Mouse (Mus musculus) stomach, embryonic 15.5 days (tissue): Measurements from ENCODE around the gene Aamdc. TPM values are rescaled to one million over a fixed set of nuclear protein-coding genes. Genes with fewer than 3 reads are reported as not detected.

Source experiments
- ATAC-seq: fragments of 200-750 bp; cut with Nextera tagmentation; 2 replicates; pipeline ENCODE4 v1.8.0; 2017; ENCODE audit warnings: low read depth, moderate number of reproducible peaks, moderate TSS enrichment; ENCODE audit not compliant: insufficient read depth, low FRiP score
- H3K27ac ChIP-seq: fragments of 300-500 bp; sonication (generic); 2 replicates; pipeline ENCODE4 v1.5.1; 2015; ENCODE audit warnings: mild to moderate bottlenecking, inconsistent platforms
- H3K27me3 ChIP-seq: fragments of 300-500 bp; sonication (generic); replicated peaks from 2 replicates; pipeline ENCODE4 v1.6.1; 2015; ENCODE audit warnings: inconsistent platforms
- H3K36me3 ChIP-seq: fragments of 300-500 bp; sonication (generic); 2 replicates; pipeline ENCODE4 v1.6.1; 2015; ENCODE audit warnings: inconsistent platforms
- H3K4me1 ChIP-seq: fragments of 300-500 bp; sonication (generic); 2 replicates; pipeline ENCODE4 v1.6.1; 2015; ENCODE audit warnings: inconsistent platforms
- H3K4me2 ChIP-seq: fragments of 300-500 bp; sonication (generic); 2 replicates; pipeline ENCODE4 v1.6.1; 2015; ENCODE audit warnings: mild to moderate bottlenecking, inconsistent platforms
- H3K4me3 ChIP-seq: fragments of 300-500 bp; sonication (generic); replicated peaks from 2 replicates; pipeline ENCODE4 v1.5.1; 2015; ENCODE audit warnings: inconsistent platforms
- H3K9ac ChIP-seq: fragments of 300-500 bp; sonication (generic); 2 replicates; pipeline ENCODE4 v1.6.1; 2015; ENCODE audit warnings: inconsistent platforms
- H3K9me3 ChIP-seq: fragments of 300-500 bp; sonication (generic); 2 replicates; pipeline ENCODE4 v1.6.1; 2016; ENCODE audit warnings: inconsistent platforms
- WGBS: fragments of 180-500 bp; shearing (Covaris S2); methylation state at CpG from one replicate; pipeline ENCODE4 v1.1.7; 2015; 5-methylcytosine and 5-hydroxymethylcytosine counted together
- polyA plus RNA-seq: library from polyadenylated mRNA; unstranded; fragments of >200 nt; fragmentation: Nextera tagmentation; extraction: Ambion mirVana; gene quantifications from 2 replicates; pipeline ENCODE4 v1.2.1, GENCODE M21; 2015

Gene Aamdc
- polyA plus RNA-seq, result 51.9 and 55.5 TPM in 2 replicates

- H3K27me3 ChIP-seq, result no peaks in the 10 kb centered on the region
- H3K9ac ChIP-seq, result peak within 1 kb of the TSS; percentile 99
- WGBS, result under 1% methylated on average over 65 of the region's 68 CpGs
- H3K36me3 ChIP-seq, result no peaks in the 10 kb centered on the region
- H3K9me3 ChIP-seq, result no peaks in the 10 kb centered on the region
- peak; percentile 95 for ATAC-seq
- 0 out of 2 replicates have a peak, but pooled peaks cover 4% of the 10 kb centered on the region for H3K4me1 ChIP-seq
- peak within 1 kb of the TSS; percentile 82 for H3K4me2 ChIP-seq
- peak within 1 kb of the TSS; percentile 100 for H3K4me3 ChIP-seq
- H3K27ac ChIP-seq, result peak within 1 kb of the TSS; percentile 99
Observed at GRCm38 (mm10) chr7:97579067-97579975, at the start of gene Aamdc, which contains the start of gene Rsf1. TSS of gene Aamdc (minus strand) at chr7:97579497. TSS of gene Rsf1 (plus strand) at chr7:97579889.

- Histone ChIP-seq H3K4me1 (no peaks in the 10 kb centered on the region), H3K27me3 (no peaks in the 10 kb centered on the region), H3K36me3 (no peaks in the 10 kb centered on the region), H3K4me2 (no peak overlapping the region), H3K27ac (no peak overlapping the region), H3K9ac (no peak overlapping the region), H3K9me3 (no peaks in the 10 kb centered on the region), H3K4me3 (no peak overlapping the region)
- ATAC-seq, result no peak
Observed at GRCm38 (mm10) chr7:97623402-97623801, 44.1 kb upstream of the Aamdc start.

GRCm38 (mm10) chr7:97622676-97623075, 43.4 kb upstream of the Aamdc start:
- Histone ChIP-seq H3K4me1 (no peaks in the 10 kb centered on the region), H3K4me2 (no peak overlapping the region), H3K4me3 (no peak overlapping the region), H3K9me3 (no peaks in the 10 kb centered on the region), H3K27me3 (no peaks in the 10 kb centered on the region), H3K9ac (no peak overlapping the region), H3K36me3 (no peaks in the 10 kb centered on the region), H3K27ac (no peak overlapping the region)
- 81% methylated on average over 1 of the region's 1 CpGs for WGBS
- no peak for ATAC-seq

GRCm38 (mm10) chr7:97621346-97621745, 42.0 kb upstream of the Aamdc start:
- Histone ChIP-seq H3K27me3 (no peaks in the 10 kb centered on the region), H3K4me1 (no peaks in the 10 kb centered on the region), H3K9me3 (no peaks in the 10 kb centered on the region), H3K4me2 (no peak overlapping the region), H3K36me3 (no peaks in the 10 kb centered on the region), H3K9ac (no peak overlapping the region), H3K27ac (no peak overlapping the region), H3K4me3 (no peak overlapping the region)
- WGBS, result 79% methylated on average over 5 of the region's 5 CpGs
- no peak for ATAC-seq

- Histone ChIP-seq H3K4me2 (no peak overlapping the region), H3K27me3 (no peaks in the 10 kb centered on the region)
Observed at GRCm38 (mm10) chr7:97598548-97598947, 19.3 kb upstream of the Aamdc start.

GRCm38 (mm10) chr7:97593535-97593934, 14.2 kb upstream of the Aamdc start:
- Histone ChIP-seq H3K9me3 (no peaks in the 10 kb centered on the region), H3K27ac (no peak overlapping the region), H3K9ac (no peak overlapping the region), H3K4me1 (peaks cover 22% of the 10 kb centered on the region; the same call in 1 of the 2 replicates), H3K36me3 (no peaks in the 10 kb centered on the region), H3K27me3 (no peaks in the 10 kb centered on the region), H3K4me3 (no peak overlapping the region), H3K4me2 (no peak overlapping the region)
- ATAC-seq, result peak; percentile 68; the same call in 1 of the 2 replicates
- 72% methylated on average over 2 of the region's 2 CpGs for WGBS

More at GRCm38 (mm10) chr7:97598548-97598947, 19.3 kb upstream of the Aamdc start:
- 72% methylated on average over 2 of the region's 2 CpGs for WGBS
- no peak overlapping the region for H3K27ac ChIP-seq
- no peak for ATAC-seq
- H3K9ac ChIP-seq, result no peak overlapping the region
- H3K4me3 ChIP-seq, result no peak overlapping the region
- no peaks in the 10 kb centered on the region for H3K4me1 ChIP-seq
- H3K9me3 ChIP-seq, result no peaks in the 10 kb centered on the region
- no peaks in the 10 kb centered on the region for H3K36me3 ChIP-seq

- no peak overlapping the region for H3K4me3 ChIP-seq
- H3K27ac ChIP-seq, result no peak overlapping the region
- 90% methylated on average over 4 of the region's 4 CpGs for WGBS
- no peaks in the 10 kb centered on the region for H3K9me3 ChIP-seq
- no peak overlapping the region for H3K9ac ChIP-seq
- H3K4me2 ChIP-seq, result no peak overlapping the region
- no peaks in the 10 kb centered on the region for H3K27me3 ChIP-seq
- H3K36me3 ChIP-seq, result no peaks in the 10 kb centered on the region
- no peak for ATAC-seq
- H3K4me1 ChIP-seq, result peaks cover 22% of the 10 kb centered on the region; the same call in 1 of the 2 replicates
Observed at GRCm38 (mm10) chr7:97592396-97592795, 13.1 kb upstream of the Aamdc start.

- H3K9me3 ChIP-seq, result no peaks in the 10 kb centered on the region
- WGBS, result 66% methylated on average over 6 of the region's 6 CpGs
- no peaks in the 10 kb centered on the region for H3K36me3 ChIP-seq
- peaks cover 22% of the 10 kb centered on the region; the same call in 1 of the 2 replicates for H3K4me1 ChIP-seq
- ATAC-seq, result no peak; the same call in 1 of the 2 replicates
- H3K4me2 ChIP-seq, result no peak overlapping the region
- H3K27ac ChIP-seq, result no peak overlapping the region
- no peak overlapping the region for H3K4me3 ChIP-seq
- H3K27me3 ChIP-seq, result no peaks in the 10 kb centered on the region
- no peak overlapping the region for H3K9ac ChIP-seq
Observed at GRCm38 (mm10) chr7:97591336-97591735, 12.0 kb upstream of the Aamdc start.

- no peaks in the 10 kb centered on the region for H3K27me3 ChIP-seq
- no peak overlapping the region for H3K27ac ChIP-seq
- no peak overlapping the region for H3K4me2 ChIP-seq
- H3K4me3 ChIP-seq, result no peak overlapping the region
- 15% methylated on average over 3 of the region's 3 CpGs for WGBS
- H3K9me3 ChIP-seq, result no peaks in the 10 kb centered on the region
- no peak overlapping the region for H3K9ac ChIP-seq
- peaks cover 22% of the 10 kb centered on the region; the same call in 1 of the 2 replicates for H3K4me1 ChIP-seq
- H3K36me3 ChIP-seq, result no peaks in the 10 kb centered on the region
- peak; percentile 51; the same call in 1 of the 2 replicates for ATAC-seq
Observed at GRCm38 (mm10) chr7:97590488-97590887, 11.2 kb upstream of the Aamdc start.

- WGBS, result 76% methylated on average over 5 of the region's 5 CpGs
- ATAC-seq, result no peak
- H3K4me3 ChIP-seq, result no peak overlapping the region
- no peak overlapping the region for H3K9ac ChIP-seq
- H3K4me2 ChIP-seq, result no peak overlapping the region
- peaks cover 22% of the 10 kb centered on the region; the same call in 1 of the 2 replicates for H3K4me1 ChIP-seq
- H3K36me3 ChIP-seq, result no peaks in the 10 kb centered on the region
- H3K27ac ChIP-seq, result no peak overlapping the region
- H3K27me3 ChIP-seq, result no peaks in the 10 kb centered on the region
- H3K9me3 ChIP-seq, result no peaks in the 10 kb centered on the region
Observed at GRCm38 (mm10) chr7:97588506-97588905, 9.2 kb upstream of the Aamdc start.

GRCm38 (mm10) chr7:97580843-97581214, 1.5 kb upstream of the Aamdc start:
- Histone ChIP-seq H3K27me3 (no peaks in the 10 kb centered on the region), H3K27ac (peak overlapping the region; percentile 99), H3K4me1 (0 out of 2 replicates have a peak, but pooled peaks cover 4% of the 10 kb centered on the region), H3K4me3 (peak overlapping the region; percentile 100), H3K9ac (peak overlapping the region; percentile 99; the same call in 1 of the 2 replicates), H3K4me2 (peak overlapping the region; percentile 82), H3K36me3 (no peaks in the 10 kb centered on the region), H3K9me3 (no peaks in the 10 kb centered on the region)
- ATAC-seq, result peak; percentile 44
- under 1% methylated on average over 11 of the region's 11 CpGs for WGBS
